Mouse (Mus musculus) forebrain, embryonic 12.5 days (tissue): Measurements from ENCODE around the gene Btn1a1. TPM values are rescaled to one million over a fixed set of nuclear protein-coding genes. Genes with fewer than 3 reads are reported as not detected.

Experiments used
- ATAC-seq: fragments of 200-750 bp; cut with Nextera tagmentation; 2 replicates; pipeline ENCODE4 v1.8.0; 2017; ENCODE audit warnings: moderate TSS enrichment; ENCODE audit not compliant: low FRiP score
- H3K27ac ChIP-seq: fragments of 300-500 bp; sonication (generic); 2 replicates; pipeline ENCODE4 v1.5.1; 2016; ENCODE audit warnings: mild to moderate bottlenecking
- H3K27me3 ChIP-seq: fragments of 300-500 bp; sonication (generic); 2 replicates; pipeline ENCODE4 v1.6.1; 2016; ENCODE audit warnings: mild to moderate bottlenecking
- H3K36me3 ChIP-seq: fragments of 300-500 bp; sonication (generic); replicated peaks from 2 replicates; pipeline ENCODE4 v1.6.1; 2016; ENCODE audit warnings: mild to moderate bottlenecking
- H3K4me1 ChIP-seq: fragments of 300-500 bp; sonication (generic); 2 replicates; pipeline ENCODE4 v1.6.1; 2016
- H3K4me2 ChIP-seq: fragments of 300-500 bp; sonication (generic); 2 replicates; pipeline ENCODE4 v1.6.1; 2016; ENCODE audit warnings: mild to moderate bottlenecking, moderate library complexity
- H3K4me3 ChIP-seq: fragments of 300-500 bp; sonication (generic); replicated peaks from 2 replicates; pipeline ENCODE4 v1.5.1; 2016; ENCODE audit warnings: mild to moderate bottlenecking
- H3K9ac ChIP-seq: fragments of 300-500 bp; sonication (generic); 2 replicates; pipeline ENCODE4 v1.6.1; 2016; ENCODE audit warnings: mild to moderate bottlenecking
- H3K9me3 ChIP-seq: fragments of 300-500 bp; sonication (generic); 2 replicates; pipeline ENCODE4 v1.6.1; 2016
- WGBS: fragments of 180-500 bp; shearing (Covaris S2); methylation state at CpG from one replicate; pipeline ENCODE4 v1.1.7; 2016; 5-methylcytosine and 5-hydroxymethylcytosine counted together
- polyA plus RNA-seq: library from polyadenylated mRNA; unstranded; fragments of >200 nt; fragmentation: Nextera tagmentation; extraction: Ambion mirVana; gene quantifications from 2 replicates; pipeline ENCODE4 v1.2.1, GENCODE M21; 2016

The Btn1a1 gene
- polyA plus RNA-seq, 1 experiment from 2014 or later: 0.18 TPM

- Histone ChIP-seq H3K27me3 (no peaks in the 10 kb centered on the region), H3K4me1 (peaks cover 30% of the 10 kb centered on the region), H3K4me3 (no peak overlapping the region), H3K9me3 (no peaks in the 10 kb centered on the region), H3K36me3 (peaks cover 10% of the 10 kb centered on the region), H3K4me2 (no peak overlapping the region), H3K27ac (no peak overlapping the region), H3K9ac (no peak overlapping the region)
- no peak for ATAC-seq
- WGBS: 6% methylated on average over 8 of the region's 8 CpGs
These were observed 39.4 kb downstream of the Btn1a1 start for GRCm38 (mm10) chr13:23426335-23426734.

- no peak overlapping the region; the same call in 1 of the 2 replicates for H3K4me2 ChIP-seq
- H3K36me3 ChIP-seq: peaks cover 19% of the 10 kb centered on the region
These were observed 40.2 kb downstream of the Btn1a1 start for GRCm38 (mm10) chr13:23425505-23425904.

GRCm38 (mm10) chr13:23424494-23425325 is 41.0 kb downstream of the Btn1a1 start:
- peak; percentile 83 for ATAC-seq
- Histone ChIP-seq H3K27me3 (no peaks in the 10 kb centered on the region), H3K9me3 (no peaks in the 10 kb centered on the region), H3K4me2 (peak overlapping the region; percentile 91), H3K4me3 (peak overlapping the region; percentile 30), H3K36me3 (peaks cover 26% of the 10 kb centered on the region), H3K9ac (peak overlapping the region; percentile 13), H3K4me1 (peaks cover 26% of the 10 kb centered on the region), H3K27ac (peak overlapping the region; percentile 1; the same call in 1 of the 2 replicates)
- WGBS: 2% methylated on average over 25 of the region's 25 CpGs

More at GRCm38 (mm10) chr13:23425505-23425904, 40.2 kb downstream of the Btn1a1 start:
- Histone ChIP-seq H3K9me3 (no peaks in the 10 kb centered on the region), H3K27me3 (no peaks in the 10 kb centered on the region), H3K4me3 (no peak overlapping the region), H3K4me1 (peaks cover 30% of the 10 kb centered on the region), H3K27ac (no peak overlapping the region), H3K9ac (no peak overlapping the region)
- WGBS: 1% methylated on average over 9 of the region's 9 CpGs
- ATAC-seq: no peak

GRCm38 (mm10) chr13:23424052-23424380 is 41.7 kb downstream of the Btn1a1 start:
- WGBS: 0% methylated on average over 7 of the region's 7 CpGs
- Histone ChIP-seq H3K36me3 (peaks cover 30% of the 10 kb centered on the region), H3K9ac (peak overlapping the region; percentile 33; the same call in 1 of the 2 replicates), H3K9me3 (no peaks in the 10 kb centered on the region), H3K4me3 (peak overlapping the region; percentile 86), H3K4me2 (peak overlapping the region; percentile 91), H3K27me3 (no peaks in the 10 kb centered on the region), H3K27ac (peak overlapping the region; percentile 80), H3K4me1 (peaks cover 19% of the 10 kb centered on the region)
- ATAC-seq: no peak

- Histone ChIP-seq H3K27ac (peak within 1 kb of the TSS; percentile 80), H3K4me2 (peak within 1 kb of the TSS; percentile 91), H3K9ac (peak within 1 kb of the TSS; percentile 79), H3K9me3 (no peaks in the 10 kb centered on the region), H3K36me3 (peaks cover 36% of the 10 kb centered on the region), H3K4me3 (peak within 1 kb of the TSS; percentile 86), H3K27me3 (no peaks in the 10 kb centered on the region), H3K4me1 (peaks cover 19% of the 10 kb centered on the region)
- WGBS: under 1% methylated on average over 48 of the region's 48 CpGs
- peak; percentile 91 for ATAC-seq
These were observed 42.2 kb downstream of the Btn1a1 start, which contains the start of gene Abt1 for GRCm38 (mm10) chr13:23423286-23424051. Gene Abt1 (minus strand): TSS chr13:23423866.

GRCm38 (mm10) chr13:23422351-23422750 is 43.4 kb downstream of the Btn1a1 start:
- Histone ChIP-seq H3K4me1 (peaks cover 19% of the 10 kb centered on the region), H3K4me2 (no peak overlapping the region; the same call in 1 of the 2 replicates), H3K4me3 (peak overlapping the region; percentile 86; the same call in 1 of the 2 replicates), H3K9me3 (no peaks in the 10 kb centered on the region), H3K27me3 (no peaks in the 10 kb centered on the region), H3K9ac (no peak overlapping the region), H3K27ac (no peak overlapping the region), H3K36me3 (peaks cover 36% of the 10 kb centered on the region)
- 89% methylated on average over 16 of the region's 16 CpGs for WGBS
- ATAC-seq: no peak

- WGBS: 1% methylated on average over 28 of the region's 28 CpGs
- peaks cover 18% of the 10 kb centered on the region for H3K27me3 ChIP-seq
- H3K4me3 ChIP-seq: peak overlapping the region; percentile 42
- no peaks in the 10 kb centered on the region for H3K9me3 ChIP-seq
- H3K4me1 ChIP-seq: peaks cover 12% of the 10 kb centered on the region; the same call in 1 of the 2 replicates
- no peak overlapping the region for H3K27ac ChIP-seq
- no peaks in the 10 kb centered on the region; the same call in 1 of the 2 replicates for H3K36me3 ChIP-seq
- ATAC-seq: peak; percentile 79; the same call in 1 of the 2 replicates
- peak overlapping the region; percentile 58 for H3K4me2 ChIP-seq
- H3K9ac ChIP-seq: 0 out of 2 replicates have a peak overlapping the region, but pooled peaks have one; percentile 21
These were observed 52.8 kb downstream of the Btn1a1 start for GRCm38 (mm10) chr13:23412630-23413521.

GRCm38 (mm10) chr13:23412211-23412629 is 53.5 kb downstream of the Btn1a1 start:
- Histone ChIP-seq H3K27me3 (peaks cover 20% of the 10 kb centered on the region), H3K4me2 (peak overlapping the region; percentile 58), H3K27ac (no peak overlapping the region), H3K9ac (no peak overlapping the region), H3K4me3 (peak overlapping the region; percentile 42), H3K4me1 (peaks cover 12% of the 10 kb centered on the region; the same call in 1 of the 2 replicates), H3K36me3 (no peaks in the 10 kb centered on the region), H3K9me3 (no peaks in the 10 kb centered on the region)
- WGBS: under 1% methylated on average over 20 of the region's 20 CpGs
- 0 out of 2 replicates have a peak, but pooled peaks have one; percentile 6 for ATAC-seq

GRCm38 (mm10) chr13:23411311-23412210 is 54.1 kb downstream of the Btn1a1 start:
- Histone ChIP-seq H3K4me2 (peak overlapping the region; percentile 58), H3K4me3 (peak overlapping the region; percentile 42), H3K27me3 (peaks cover 23% of the 10 kb centered on the region), H3K36me3 (no peaks in the 10 kb centered on the region), H3K9ac (no peak overlapping the region), H3K9me3 (no peaks in the 10 kb centered on the region), H3K27ac (no peak overlapping the region), H3K4me1 (peaks cover 12% of the 10 kb centered on the region; the same call in 1 of the 2 replicates)
- 5% methylated on average over 29 of the region's 29 CpGs for WGBS
- ATAC-seq: 0 out of 2 replicates have a peak, but pooled peaks have one; percentile 11

- H3K27ac ChIP-seq: no peak overlapping the region
- no peak overlapping the region for H3K4me3 ChIP-seq
- no peaks in the 10 kb centered on the region for H3K36me3 ChIP-seq
- H3K4me1 ChIP-seq: peaks cover 12% of the 10 kb centered on the region; the same call in 1 of the 2 replicates
- WGBS: 74% methylated on average over 9 of the region's 9 CpGs
- no peak overlapping the region for H3K4me2 ChIP-seq
- ATAC-seq: no peak
- no peak overlapping the region for H3K9ac ChIP-seq
- peaks cover 23% of the 10 kb centered on the region for H3K27me3 ChIP-seq
- no peaks in the 10 kb centered on the region for H3K9me3 ChIP-seq
These were observed 55.1 kb downstream of the Btn1a1 start for GRCm38 (mm10) chr13:23410632-23411031.
